Mouse (Mus musculus) hindbrain, embryonic 15.5 days (tissue): ENCODE results near the gene Gpr107. TPM values are rescaled to one million over a fixed set of nuclear protein-coding genes. Genes with fewer than 3 reads are reported as not detected.
A peak's percentile ranks its signal among the peaks of the same experiment; 100 is the strongest.

Source experiments
- ATAC-seq: fragments of 200-750 bp; cut with Nextera tagmentation; 2 replicates; pipeline ENCODE4 v1.8.0; 2017; ENCODE audit warnings: low read depth, moderate number of reproducible peaks, moderate TSS enrichment; ENCODE audit not compliant: low FRiP score
- H3K27ac ChIP-seq: fragments of 300-500 bp; sonication (generic); replicated peaks from 2 replicates; pipeline ENCODE4 v1.5.1; 2015; ENCODE audit warnings: mild to moderate bottlenecking, inconsistent platforms
- H3K27me3 ChIP-seq: fragments of 300-500 bp; sonication (generic); 2 replicates; pipeline ENCODE4 v1.6.1; 2015; ENCODE audit warnings: control low read depth, inconsistent platforms
- H3K36me3 ChIP-seq: fragments of 300-500 bp; sonication (generic); 2 replicates; pipeline ENCODE4 v1.6.1; 2015; ENCODE audit warnings: control low read depth, inconsistent platforms
- H3K4me1 ChIP-seq: fragments of 300-500 bp; sonication (generic); replicated peaks from 2 replicates; pipeline ENCODE4 v1.6.1; 2015; ENCODE audit warnings: control low read depth, inconsistent platforms
- H3K4me2 ChIP-seq: fragments of 300-500 bp; sonication (generic); 2 replicates; pipeline ENCODE4 v1.6.1; 2015; ENCODE audit warnings: moderate library complexity, mild to moderate bottlenecking, inconsistent platforms
- H3K4me3 ChIP-seq: fragments of 300-500 bp; sonication (generic); 2 replicates; pipeline ENCODE4 v1.5.1; 2015; ENCODE audit warnings: mild to moderate bottlenecking, inconsistent platforms
- H3K9ac ChIP-seq: fragments of 300-500 bp; sonication (generic); 2 replicates; pipeline ENCODE4 v1.6.1; 2015; ENCODE audit warnings: inconsistent platforms
- H3K9me3 ChIP-seq: fragments of 300-500 bp; sonication (generic); 2 replicates; pipeline ENCODE4 v1.6.1; 2016; ENCODE audit warnings: control low read depth, inconsistent platforms
- WGBS: fragments of 180-500 bp; shearing (Covaris S2); methylation state at CpG from one replicate; pipeline ENCODE4 v1.1.7; 2015; 5-methylcytosine and 5-hydroxymethylcytosine counted together
- polyA plus RNA-seq: library from polyadenylated mRNA; unstranded; fragments of >200 nt; fragmentation: Nextera tagmentation; extraction: Ambion mirVana; gene quantifications from 2 replicates; pipeline ENCODE4 v1.2.1, GENCODE M21; 2015

The Gpr107 gene
- polyA plus RNA-seq, 1 experiment from 2014 or later, result 38.0 TPM

DNA sequence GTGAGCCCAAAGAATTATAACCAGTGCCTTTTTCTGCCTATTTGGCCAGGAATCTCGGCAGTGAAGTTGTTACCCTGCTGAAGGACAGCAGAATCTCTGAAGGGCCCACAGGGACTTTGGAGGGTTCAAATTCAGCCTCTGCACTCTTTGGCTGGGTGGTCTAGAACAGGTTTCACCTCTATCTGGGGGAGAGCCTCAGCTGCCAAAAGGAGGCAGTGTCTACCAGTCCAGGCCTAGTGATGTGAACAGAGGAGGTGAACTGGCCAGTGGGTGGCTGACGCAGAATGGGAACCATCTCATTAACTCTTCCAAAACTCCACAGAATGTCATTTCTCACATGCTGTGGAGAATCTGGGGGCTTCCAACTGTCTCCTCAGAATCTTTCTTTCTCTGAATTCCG, 9.6 kb upstream of the Gpr107 start:
- Histone ChIP-seq H3K9ac (no peak overlapping the region; the same call in 1 of the 2 replicates), H3K36me3 (peaks cover 14% of the 10 kb centered on the region; the same call in 1 of the 2 replicates), H3K4me1 (peaks cover 30% of the 10 kb centered on the region), H3K4me3 (peak overlapping the region; percentile 97), H3K9me3 (no peaks in the 10 kb centered on the region), H3K27ac (peak overlapping the region; percentile 94), H3K4me2 (peak overlapping the region; percentile 89), H3K27me3 (no peaks in the 10 kb centered on the region)
- WGBS, result 35% methylated on average over 3 of the region's 3 CpGs
- ATAC-seq, result no peak

DNA sequence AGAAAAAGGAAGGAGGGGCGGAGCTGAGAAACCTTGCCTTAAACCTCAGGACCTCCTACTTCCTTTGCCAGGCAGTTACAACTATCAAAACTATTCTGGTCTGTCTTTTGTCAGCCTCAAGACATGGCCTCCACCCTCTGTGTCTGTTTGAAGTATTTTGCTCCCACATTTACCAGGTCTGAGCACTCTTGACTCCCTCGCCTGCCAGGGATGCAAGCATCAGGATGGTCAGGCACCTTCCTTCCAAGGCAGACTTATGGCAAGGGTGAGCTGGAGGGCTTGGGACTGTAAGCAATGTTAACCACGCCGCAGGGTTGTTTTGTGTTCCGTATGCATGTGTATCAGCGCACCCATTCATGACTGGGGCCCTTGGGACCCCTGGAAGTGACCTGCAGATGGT, 8.8 kb upstream of the Gpr107 start:
- H3K9me3 ChIP-seq, result no peaks in the 10 kb centered on the region
- ATAC-seq, result no peak
- no peak overlapping the region for H3K27ac ChIP-seq
- no peak overlapping the region for H3K9ac ChIP-seq
- H3K36me3 ChIP-seq, result peaks cover 20% of the 10 kb centered on the region; the same call in 1 of the 2 replicates
- 82% methylated on average over 6 of the region's 6 CpGs for WGBS
- no peaks in the 10 kb centered on the region for H3K27me3 ChIP-seq
- H3K4me1 ChIP-seq, result peaks cover 25% of the 10 kb centered on the region
- H3K4me2 ChIP-seq, result no peak overlapping the region
- no peak overlapping the region for H3K4me3 ChIP-seq

DNA sequence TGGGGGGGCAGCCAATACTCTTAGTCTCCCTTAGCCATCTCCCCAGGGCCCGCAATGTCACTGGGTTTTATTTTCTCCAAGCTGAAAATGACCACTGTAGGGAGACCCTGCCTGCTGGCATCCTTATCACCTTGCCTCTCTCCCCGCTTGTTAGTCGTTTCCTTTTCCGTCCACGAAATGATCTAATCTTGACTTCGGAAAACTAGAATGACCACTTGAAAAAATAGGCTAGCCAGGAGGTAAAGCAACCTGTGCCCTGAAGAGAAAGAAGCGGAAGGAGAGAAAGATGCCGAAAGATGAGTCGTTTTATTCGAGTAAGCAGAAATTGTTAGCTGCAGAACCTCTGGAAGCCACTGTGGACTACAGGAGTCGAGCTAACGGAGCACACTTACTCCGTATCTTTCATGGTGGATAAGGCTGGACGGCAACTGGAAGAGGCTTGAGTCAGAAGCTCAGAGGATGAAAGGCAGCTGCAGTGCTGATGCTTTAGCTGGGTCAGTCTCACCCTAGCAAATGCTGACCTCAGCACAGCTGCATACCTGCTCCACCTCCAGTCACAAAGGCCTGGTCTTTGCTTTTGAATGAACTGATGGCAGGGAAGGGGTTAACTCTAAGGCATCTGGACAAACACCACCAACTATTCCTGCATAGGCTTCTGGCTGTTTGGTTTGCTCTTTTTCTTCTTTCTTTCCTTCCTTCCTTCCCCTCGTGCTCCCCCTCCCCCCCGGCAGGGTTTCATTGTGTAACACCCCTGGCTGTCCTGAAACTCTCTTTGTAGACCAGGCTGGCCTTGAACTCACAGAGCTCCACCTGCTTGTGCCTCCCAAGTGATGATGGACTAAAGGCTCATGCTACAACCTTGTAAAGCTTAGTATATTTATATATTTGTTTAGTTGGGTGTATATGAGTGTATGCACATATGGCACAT, 8.1 kb upstream of the Gpr107 start:
- Histone ChIP-seq H3K4me3 (no peak overlapping the region), H3K4me1 (peaks cover 23% of the 10 kb centered on the region), H3K27me3 (no peaks in the 10 kb centered on the region), H3K9me3 (no peaks in the 10 kb centered on the region), H3K4me2 (no peak overlapping the region), H3K27ac (no peak overlapping the region), H3K9ac (no peak overlapping the region), H3K36me3 (peaks cover 22% of the 10 kb centered on the region; the same call in 1 of the 2 replicates)
- no peak for ATAC-seq
- WGBS, result 83% methylated on average over 16 of the region's 16 CpGs

DNA sequence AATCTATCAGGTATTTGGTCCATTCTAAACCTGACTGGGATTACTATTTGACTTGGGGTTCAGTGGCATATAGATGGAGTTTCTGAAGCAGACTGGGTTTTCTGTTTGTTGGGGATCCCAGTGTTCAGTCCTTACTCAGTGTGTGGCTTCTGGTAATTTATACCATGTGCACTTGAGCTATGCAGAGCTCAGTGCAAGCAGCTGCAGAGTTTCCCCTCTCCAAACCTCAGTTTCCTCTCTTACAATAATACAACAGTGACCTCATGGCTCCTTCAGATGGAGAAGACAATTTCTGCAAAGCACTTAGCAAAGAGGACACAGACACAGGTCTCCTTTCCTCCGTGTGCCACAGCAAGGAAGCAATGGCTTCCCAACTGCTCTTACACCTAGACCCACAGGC, 7.2 kb upstream of the Gpr107 start:
- H3K36me3 ChIP-seq, result peaks cover 22% of the 10 kb centered on the region; the same call in 1 of the 2 replicates
- H3K4me1 ChIP-seq, result peaks cover 18% of the 10 kb centered on the region
- no peak overlapping the region for H3K4me3 ChIP-seq
- no peaks in the 10 kb centered on the region for H3K9me3 ChIP-seq
- H3K4me2 ChIP-seq, result no peak overlapping the region
- no peaks in the 10 kb centered on the region for H3K27me3 ChIP-seq
- no peak overlapping the region for H3K27ac ChIP-seq
- no peak for ATAC-seq
- 94% methylated on average over 1 of the region's 1 CpGs for WGBS
- H3K9ac ChIP-seq, result no peak overlapping the region

DNA sequence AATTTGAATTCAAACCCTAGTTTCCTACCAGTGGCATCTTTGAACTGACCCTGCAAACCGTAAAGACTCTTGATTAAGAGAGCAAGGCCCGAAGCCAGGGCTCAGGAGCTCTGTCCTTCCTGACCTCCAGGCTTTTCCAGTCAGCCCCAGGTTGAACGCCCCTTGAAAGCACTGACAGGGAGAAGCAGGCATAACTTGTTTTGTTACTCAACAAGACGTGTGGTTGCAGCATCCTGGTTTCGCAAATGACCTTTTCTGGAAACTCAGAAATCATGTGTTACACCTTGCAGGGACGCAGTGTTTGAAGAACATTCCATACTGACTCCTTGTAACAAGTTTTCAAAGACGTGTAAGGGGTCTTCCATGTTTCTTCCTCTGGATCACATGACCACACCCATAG, 5.1 kb upstream of the Gpr107 start:
- Histone ChIP-seq H3K4me1 (peaks cover 17% of the 10 kb centered on the region), H3K36me3 (peaks cover 31% of the 10 kb centered on the region), H3K9ac (no peak overlapping the region), H3K9me3 (no peaks in the 10 kb centered on the region), H3K4me2 (no peak overlapping the region), H3K27ac (no peak overlapping the region), H3K4me3 (no peak overlapping the region), H3K27me3 (no peaks in the 10 kb centered on the region)
- no peak for ATAC-seq
- WGBS, result 89% methylated on average over 7 of the region's 7 CpGs

DNA sequence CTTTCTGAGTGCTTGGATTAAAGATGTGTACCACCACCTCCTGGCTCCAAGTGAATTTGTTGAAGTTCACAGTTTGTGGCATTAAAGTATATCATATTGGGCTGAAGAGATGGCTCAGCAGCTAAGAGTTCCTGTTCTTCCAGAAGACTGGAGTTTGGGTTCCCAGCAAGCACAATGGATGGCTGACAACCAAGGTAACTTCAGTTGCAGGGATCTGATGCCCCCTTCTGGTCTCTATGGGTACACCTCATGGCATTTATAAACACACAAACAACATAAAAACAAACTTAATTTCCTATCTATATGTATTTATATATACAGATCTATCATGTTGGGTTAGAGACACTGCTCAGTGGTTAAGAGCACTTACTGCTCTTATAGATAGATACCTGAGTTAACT, 1.4 kb upstream of the Gpr107 start:
- Histone ChIP-seq H3K36me3 (peaks cover 23% of the 10 kb centered on the region), H3K9me3 (no peaks in the 10 kb centered on the region), H3K4me1 (peaks cover 27% of the 10 kb centered on the region), H3K27me3 (no peaks in the 10 kb centered on the region), H3K4me3 (no peak overlapping the region), H3K27ac (no peak overlapping the region), H3K9ac (no peak overlapping the region), H3K4me2 (no peak overlapping the region)
- ATAC-seq, result no peak

DNA sequence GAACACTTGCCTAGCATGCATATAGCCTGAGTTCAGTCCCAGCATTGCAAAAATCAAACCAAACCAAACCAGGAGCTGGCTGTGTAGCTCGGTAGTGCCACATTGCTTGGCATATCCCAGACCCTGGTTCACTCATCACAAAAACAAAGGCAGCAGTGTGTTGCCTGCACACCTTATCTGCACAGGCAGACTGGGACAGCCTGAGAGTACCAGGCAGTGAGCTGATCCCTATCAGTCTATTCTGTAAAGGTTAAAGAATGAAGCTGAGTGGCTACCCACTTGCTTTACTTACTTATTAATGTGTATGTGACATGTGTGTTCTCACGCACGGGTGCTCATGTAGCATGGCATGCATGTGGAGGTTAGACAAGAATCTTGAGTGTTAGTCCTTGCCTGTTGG, 4.7 kb downstream of the Gpr107 start:
- WGBS, result 90% methylated on average over 3 of the region's 3 CpGs

DNA sequence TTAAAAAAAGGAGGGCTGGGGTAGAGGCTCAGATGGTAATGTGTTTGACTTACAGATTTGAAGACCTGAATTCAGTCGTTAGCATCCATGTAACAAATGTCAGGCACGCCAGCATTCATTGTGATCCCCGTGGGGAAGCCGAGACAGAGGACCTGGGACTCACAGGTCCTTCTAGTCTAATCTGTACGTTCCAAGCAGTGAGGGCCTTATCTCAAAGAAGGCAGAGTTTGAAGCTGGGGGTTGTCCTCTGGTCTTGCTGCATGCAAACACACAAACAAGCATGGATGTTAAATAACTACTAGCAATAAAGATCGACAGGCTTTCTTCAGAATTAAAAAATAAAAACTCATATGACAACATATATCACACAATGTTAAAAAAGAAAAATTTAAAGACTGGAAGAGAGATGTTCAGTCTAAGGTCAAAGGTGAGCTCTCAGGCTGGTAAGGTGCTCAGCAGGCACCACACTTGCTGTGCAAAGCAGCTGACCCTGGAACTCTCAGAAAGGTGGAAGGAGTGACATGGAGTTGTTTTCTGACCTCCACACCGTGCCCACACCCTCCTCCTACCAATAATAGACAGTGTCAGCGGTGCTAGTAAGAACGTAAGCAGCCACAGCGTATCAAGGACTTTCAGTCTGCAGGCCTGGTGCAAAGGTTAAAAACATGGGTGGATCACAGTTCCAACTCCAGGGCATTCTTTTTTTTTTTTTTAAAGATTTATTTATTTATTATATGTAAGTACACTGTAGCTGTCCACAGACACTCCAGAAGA, 8.2 kb downstream of the Gpr107 start:
- H3K9me3 ChIP-seq, result no peaks in the 10 kb centered on the region

More for the DNA sequence above, 4.7 kb downstream of the Gpr107 start:
- no peak for ATAC-seq
- Histone ChIP-seq H3K4me2 (no peak overlapping the region), H3K4me3 (no peak overlapping the region), H3K4me1 (peaks cover 20% of the 10 kb centered on the region), H3K27me3 (no peaks in the 10 kb centered on the region), H3K9ac (no peak overlapping the region), H3K36me3 (no peaks in the 10 kb centered on the region), H3K27ac (no peak overlapping the region), H3K9me3 (no peaks in the 10 kb centered on the region)

DNA sequence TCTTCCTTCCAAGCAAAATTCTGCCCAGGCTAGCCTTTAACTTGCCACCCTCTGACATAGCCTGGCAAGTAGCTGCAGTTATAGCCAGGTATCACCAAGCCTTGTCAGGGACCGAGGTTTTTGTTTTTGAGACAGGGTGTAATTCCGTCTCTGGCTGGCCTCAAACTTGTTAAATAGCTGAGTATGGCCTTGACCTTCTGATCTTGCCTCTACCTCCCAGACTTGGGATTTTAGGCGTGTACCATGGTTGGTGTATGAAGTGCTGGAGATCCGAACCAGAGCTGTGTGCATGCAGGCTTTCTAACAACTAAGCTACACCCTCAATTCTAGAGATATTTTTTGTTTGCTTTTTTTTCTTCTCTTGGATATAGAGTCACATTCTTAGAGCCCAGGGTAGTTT, 9.5 kb downstream of the Gpr107 start:
- Histone ChIP-seq H3K27ac (no peak overlapping the region), H3K27me3 (no peaks in the 10 kb centered on the region), H3K36me3 (no peaks in the 10 kb centered on the region), H3K9ac (no peak overlapping the region), H3K9me3 (no peaks in the 10 kb centered on the region), H3K4me2 (no peak overlapping the region), H3K4me1 (peaks cover 20% of the 10 kb centered on the region), H3K4me3 (no peak overlapping the region)
- ATAC-seq, result no peak
- 90% methylated on average over 4 of the region's 4 CpGs for WGBS

More for the DNA sequence above, 8.2 kb downstream of the Gpr107 start:
- ATAC-seq, result no peak
- H3K27me3 ChIP-seq, result no peaks in the 10 kb centered on the region
- WGBS, result 89% methylated on average over 10 of the region's 10 CpGs
- no peak overlapping the region for H3K27ac ChIP-seq
- no peaks in the 10 kb centered on the region for H3K36me3 ChIP-seq
- H3K4me2 ChIP-seq, result no peak overlapping the region
- H3K9ac ChIP-seq, result no peak overlapping the region
- no peak overlapping the region for H3K4me3 ChIP-seq
- peaks cover 21% of the 10 kb centered on the region for H3K4me1 ChIP-seq

DNA sequence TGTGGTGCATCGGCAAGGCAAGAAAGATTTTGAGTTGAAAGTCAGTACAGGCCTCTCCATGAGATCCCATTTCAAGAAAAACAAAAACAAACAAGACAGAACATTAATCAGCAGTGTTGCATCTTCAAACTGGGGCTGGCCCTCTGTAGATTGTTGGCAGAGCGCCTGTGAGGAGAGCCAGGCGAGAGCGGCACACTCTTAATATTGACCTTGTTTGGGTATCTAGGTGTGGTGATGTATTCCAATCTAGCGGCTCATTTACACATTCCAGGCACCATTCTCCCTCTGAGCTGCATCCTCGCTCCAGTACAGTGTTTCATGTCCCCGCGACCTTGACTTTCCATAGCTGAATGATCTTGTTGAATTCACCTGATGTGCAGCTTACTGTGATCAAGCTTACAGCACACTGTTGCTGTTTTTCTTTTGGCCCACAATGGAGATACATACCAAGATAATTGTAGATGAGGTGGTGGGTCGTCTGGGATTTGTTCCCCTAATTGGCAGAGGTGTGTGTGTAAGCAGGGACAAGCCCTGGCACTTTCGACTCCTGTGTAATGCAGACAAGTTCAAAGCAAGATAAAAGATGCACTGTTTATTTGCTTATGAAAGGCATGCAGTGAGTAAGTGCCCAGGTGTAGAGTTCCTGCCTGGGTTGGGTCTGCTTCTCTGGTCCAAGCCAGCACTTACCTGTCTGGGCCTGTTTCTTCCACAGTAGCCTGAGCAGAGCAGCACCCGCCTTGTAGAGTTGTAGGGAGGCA, 11.4 kb downstream of the Gpr107 start:
- WGBS, result 82% methylated on average over 11 of the region's 11 CpGs
- no peak for ATAC-seq
- Histone ChIP-seq H3K4me2 (no peak overlapping the region), H3K9me3 (no peaks in the 10 kb centered on the region), H3K27ac (no peak overlapping the region), H3K36me3 (peaks cover 7% of the 10 kb centered on the region), H3K4me1 (peaks cover 20% of the 10 kb centered on the region), H3K4me3 (no peak overlapping the region), H3K27me3 (no peaks in the 10 kb centered on the region), H3K9ac (no peak overlapping the region)

DNA sequence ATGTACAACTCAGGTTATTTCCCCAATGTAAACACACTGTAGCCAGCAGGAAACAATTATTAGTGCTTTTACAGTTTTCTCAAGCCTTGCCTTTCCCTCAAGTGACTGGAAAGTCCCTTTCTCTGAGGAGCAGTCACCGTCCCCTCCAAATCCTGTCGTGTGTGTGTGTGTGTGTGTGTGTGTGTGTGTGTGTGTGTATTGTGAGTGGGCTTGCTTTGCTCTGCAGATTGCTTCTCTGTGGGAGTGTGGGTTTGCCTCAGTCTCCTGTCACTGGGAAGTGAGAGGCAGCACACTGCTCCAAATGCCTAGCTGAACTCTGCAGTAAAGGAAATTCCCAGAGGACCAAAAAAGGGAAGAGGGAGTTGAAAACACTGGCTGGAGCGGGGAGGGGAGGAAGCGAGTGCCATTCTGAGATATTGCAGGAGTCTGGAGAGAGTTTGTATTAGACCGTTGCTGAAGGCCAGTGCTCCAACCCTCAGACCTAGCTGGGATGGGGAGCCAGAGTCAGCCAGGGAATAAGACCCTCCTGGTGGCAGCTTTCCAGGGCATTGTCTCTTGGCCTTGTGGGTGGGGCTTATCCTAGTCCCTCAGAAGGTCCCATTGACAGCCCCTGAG, 12.8 kb downstream of the Gpr107 start:
- Histone ChIP-seq H3K4me1 (peaks cover 20% of the 10 kb centered on the region), H3K36me3 (peaks cover 21% of the 10 kb centered on the region), H3K4me3 (no peak overlapping the region), H3K4me2 (no peak overlapping the region), H3K9ac (no peak overlapping the region), H3K27me3 (no peaks in the 10 kb centered on the region), H3K27ac (peak overlapping the region; percentile 42; the same call in 1 of the 2 replicates), H3K9me3 (no peaks in the 10 kb centered on the region)
- WGBS, result 50% methylated on average over 5 of the region's 5 CpGs
- 0 out of 2 replicates have a peak, but pooled peaks have one; percentile 11 for ATAC-seq
